Mouse (Mus musculus) MEL (cell line): Measurements from ENCODE around the gene Gcnt7. TPM values are rescaled to one million over a fixed set of nuclear protein-coding genes. Genes with fewer than 3 reads are reported as not detected.

Source experiments
- DNase-seq: peaks from one replicate; pipeline ENCODE4 v3.0.0; 2011; ENCODE audit warnings: low read depth, low spot score
- H3K27ac ChIP-seq: 2 replicates; pipeline ENCODE4 v1.5.1; 2012; ENCODE audit warnings: low read depth, mild to moderate bottlenecking, control low read depth, low read length, moderate library complexity; ENCODE audit not compliant: control insufficient read depth
- H3K27me3 ChIP-seq, 2 experiments: fragments of 150-350 bp in 1 of 2; sonication (generic) in 1 of 2; 2 replicates each; pipeline ENCODE4 v1.6.1; 2012; ENCODE audit warnings: low read length in 2 of 2, mild to moderate bottlenecking in 2 of 2, improper control_type of control experiment in 1 of 2, moderate library complexity in 1 of 2; ENCODE audit not compliant: insufficient read depth in 2 of 2, control insufficient read depth in 1 of 2
- H3K36me3 ChIP-seq, 2 experiments: 2 replicates each; pipeline ENCODE4 v1.6.1; 2012 to 2014; ENCODE audit warnings: low read length in 2 of 2, improper control_type of control experiment in 1 of 2, inconsistent platforms in 1 of 2, mild to moderate bottlenecking in 1 of 2; ENCODE audit not compliant: insufficient read depth in 2 of 2, control insufficient read depth in 1 of 2
- H3K4me1 ChIP-seq, 2 experiments: fragments of 150-350 bp in 1 of 2; sonication (generic) in 1 of 2; 2 replicates each; pipeline ENCODE4 v1.6.1; 2012; ENCODE audit warnings: low read length in 2 of 2, improper control_type of control experiment in 1 of 2, mild to moderate bottlenecking in 1 of 2; ENCODE audit not compliant: insufficient read depth in 2 of 2, control insufficient read depth in 1 of 2
- H3K4me3 ChIP-seq, 2 experiments: fragments of 150-350 bp in 1 of 2; sonication (generic) in 1 of 2; 2 replicates each; pipeline ENCODE4 v1.5.1; 2012; ENCODE audit warnings: low read depth in 2 of 2, low read length in 2 of 2, mild to moderate bottlenecking in 2 of 2, moderate library complexity in 2 of 2, control low read depth in 1 of 2, improper control_type of control experiment in 1 of 2; ENCODE audit not compliant: control insufficient read depth in 1 of 2, insufficient read depth in 1 of 2
- H3K79me2 ChIP-seq: 2 replicates; pipeline ENCODE4 v1.6.1; 2012; ENCODE audit warnings: mild to moderate bottlenecking, low read length, moderate library complexity; ENCODE audit not compliant: control insufficient read depth, poor library complexity, insufficient read depth
- H3K9ac ChIP-seq: 2 replicates; pipeline ENCODE4 v1.6.1; 2012; ENCODE audit warnings: low read depth, mild to moderate bottlenecking, control low read depth, low read length, moderate library complexity; ENCODE audit not compliant: control insufficient read depth, poor library complexity, severe bottlenecking
- H3K9me3 ChIP-seq: fragments of 150-350 bp; sonication (generic); replicated peaks from 2 replicates; pipeline ENCODE4 v1.6.1; 2012; ENCODE audit warnings: mild to moderate bottlenecking, low read length, improper control_type of control experiment, moderate library complexity; ENCODE audit not compliant: insufficient read depth
- CHD1 ChIP-seq: IDR thresholded peaks from 2 replicates; pipeline ENCODE4 v1.6.1; 2012; ENCODE audit warnings: low read depth, mild to moderate bottlenecking, inconsistent platforms, low read length, improper control_type of control experiment
- CTCF ChIP-seq, 3 experiments: IDR thresholded peaks in 2 of 3; conservative IDR thresholded peaks in 1 of 3; 2 replicates each; pipeline ENCODE4 v1.5.1; 2011 to 2012; ENCODE audit warnings: low read length in 3 of 3, low read depth in 2 of 3, mild to moderate bottlenecking in 2 of 3, improper control_type of control experiment in 1 of 3, inconsistent platforms in 1 of 3, mixed read lengths in 1 of 3, moderate library complexity in 1 of 3; ENCODE audit not compliant: control insufficient read depth in 1 of 3, insufficient read depth in 1 of 3, poor library complexity in 1 of 3, severe bottlenecking in 1 of 3
- E2F4 ChIP-seq: IDR thresholded peaks from 2 replicates; pipeline ENCODE4 v1.6.1; 2011; ENCODE audit warnings: low read depth, low read length, improper control_type of control experiment, borderline replicate concordance
- EP300 ChIP-seq, 2 experiments: IDR thresholded peaks; 2 replicates each; pipeline ENCODE4 v1.6.1; 2011; ENCODE audit warnings: improper control_type of control experiment in 2 of 2, low read length in 2 of 2, low read depth in 1 of 2, mild to moderate bottlenecking in 1 of 2
- ETS1 ChIP-seq: IDR thresholded peaks from 2 replicates; pipeline ENCODE4 v1.6.1; 2012; ENCODE audit warnings: low read depth, mild to moderate bottlenecking, inconsistent platforms, low read length, improper control_type of control experiment, moderate library complexity
- JUND ChIP-seq: IDR thresholded peaks from 2 replicates; pipeline ENCODE4 v1.6.1; 2011; ENCODE audit warnings: low read depth, mild to moderate bottlenecking, improper control_type of control experiment, low read length
- KAT2A ChIP-seq: conservative IDR thresholded peaks from 2 replicates; pipeline ENCODE4 v1.6.1; 2012; ENCODE audit warnings: low read depth, low read length, improper control_type of control experiment, inconsistent platforms
- MAFK ChIP-seq: IDR thresholded peaks from 2 replicates; pipeline ENCODE4 v1.6.1; 2011; ENCODE audit warnings: low read depth, mild to moderate bottlenecking, low read length, improper control_type of control experiment, borderline replicate concordance
- MEF2A ChIP-seq: IDR thresholded peaks from 2 replicates; pipeline ENCODE4 v1.6.1; 2014; ENCODE audit warnings: low read depth, mild to moderate bottlenecking, inconsistent platforms, low read length, improper control_type of control experiment; ENCODE audit not compliant: poor library complexity, insufficient replicate concordance, severe bottlenecking; ENCODE audit errors: extremely low read depth
- MYB ChIP-seq: IDR thresholded peaks from 2 replicates; pipeline ENCODE4 v1.6.1; 2011; ENCODE audit warnings: mild to moderate bottlenecking, low read depth, low read length, improper control_type of control experiment
- MYC ChIP-seq: IDR thresholded peaks from 2 replicates; pipeline ENCODE4 v1.6.1; 2011; ENCODE audit warnings: low read depth, mild to moderate bottlenecking, low read length, improper control_type of control experiment, moderate library complexity
- NRF1 ChIP-seq: IDR thresholded peaks from 2 replicates; pipeline ENCODE4 v1.6.1; 2014; ENCODE audit warnings: low read depth, mild to moderate bottlenecking, inconsistent platforms, low read length, improper control_type of control experiment, moderate library complexity; ENCODE audit not compliant: poor library complexity, insufficient read depth, severe bottlenecking
- POLR2A ChIP-seq, 2 experiments: IDR thresholded peaks; 2 replicates each; pipeline ENCODE4 v1.6.1; 2011 to 2012; ENCODE audit warnings: low read length in 2 of 2, mild to moderate bottlenecking in 2 of 2, control low read depth in 1 of 2, improper control_type of control experiment in 1 of 2, low read depth in 1 of 2, moderate library complexity in 1 of 2; ENCODE audit not compliant: control insufficient read depth in 1 of 2, insufficient read depth in 1 of 2, poor library complexity in 1 of 2
- POLR2AphosphoS2 ChIP-seq: IDR thresholded peaks from 2 replicates; pipeline ENCODE4 v1.6.1; 2011; ENCODE audit warnings: low read length, improper control_type of control experiment
- POLR2AphosphoS5 ChIP-seq: IDR thresholded peaks from 2 replicates; pipeline ENCODE4 v1.6.1; 2012; ENCODE audit warnings: low read depth, borderline replicate concordance, mild to moderate bottlenecking, inconsistent platforms, low read length, moderate library complexity, mixed read lengths
- RAD21 ChIP-seq: IDR thresholded peaks from 2 replicates; pipeline ENCODE4 v1.6.1; 2011; ENCODE audit warnings: mild to moderate bottlenecking, low read depth, low read length, improper control_type of control experiment
- SIN3A ChIP-seq: IDR thresholded peaks from 2 replicates; pipeline ENCODE4 v1.6.1; 2012; ENCODE audit warnings: low read length, improper control_type of control experiment, inconsistent platforms
- SMC3 ChIP-seq: IDR thresholded peaks from 2 replicates; pipeline ENCODE4 v1.6.1; 2011; ENCODE audit warnings: low read depth, low read length, improper control_type of control experiment
- TAL1 ChIP-seq: IDR thresholded peaks from 2 replicates; pipeline ENCODE4 v1.6.1; 2012; ENCODE audit warnings: mild to moderate bottlenecking, inconsistent platforms, low read length, moderate library complexity, mixed read lengths
- TCF12 ChIP-seq: IDR thresholded peaks from 2 replicates; pipeline ENCODE4 v1.6.1; 2014; ENCODE audit warnings: low read depth, mild to moderate bottlenecking, inconsistent platforms, low read length, improper control_type of control experiment, moderate library complexity
- UBTF ChIP-seq: IDR thresholded peaks from 2 replicates; pipeline ENCODE4 v1.6.1; 2012; ENCODE audit warnings: low read depth, mild to moderate bottlenecking, inconsistent platforms, low read length, improper control_type of control experiment, moderate library complexity, borderline replicate concordance; ENCODE audit not compliant: insufficient read depth
- USF1 ChIP-seq: IDR thresholded peaks from 2 replicates; pipeline ENCODE4 v1.6.1; 2014; ENCODE audit warnings: low read depth, mild to moderate bottlenecking, inconsistent platforms, low read length, improper control_type of control experiment, moderate library complexity
- USF2 ChIP-seq, 2 experiments: IDR thresholded peaks; 2 replicates each; pipeline ENCODE4 v1.6.1; 2011 to 2012; ENCODE audit warnings: improper control_type of control experiment in 2 of 2, low read length in 2 of 2, borderline replicate concordance in 1 of 2, inconsistent platforms in 1 of 2, low read depth in 1 of 2, mild to moderate bottlenecking in 1 of 2; ENCODE audit not compliant: insufficient read depth in 1 of 2
- ZC3H11A ChIP-seq: IDR thresholded peaks from 2 replicates; pipeline ENCODE4 v1.6.1; 2012; ENCODE audit warnings: low read depth, mild to moderate bottlenecking, inconsistent platforms, low read length, improper control_type of control experiment
- polyA plus RNA-seq, 2 experiments: library from polyadenylated mRNA; stranded (reverse) in 1 of 2; unstranded in 1 of 2; fragments of >175 nt in 1 of 2; fragments of >200 nt in 1 of 2; gene quantifications; 2 replicates each; pipeline versions ENCODE4 v1.2.1 to v1.2.4; 2012; ENCODE audit warnings: low replicate concordance in 2 of 2, low read depth in 1 of 2; ENCODE audit not compliant: insufficient read length in 2 of 2, insufficient read depth in 1 of 2, missing spikeins in 1 of 2
- total RNA-seq: library from RNA; depleted of rRNA; stranded (reverse); fragments of 300-350 nt; gene quantifications from 2 replicates; pipeline ENCODE4 v1.2.3, GENCODE M21; 2012

Gene Gcnt7
- total and polyA plus RNA-seq, 3 experiments = 0.15 to 0.22 TPM; not detected in 1

- Histone ChIP-seq H3K79me2 (no peaks in the 10 kb centered on the region), H3K4me1 (no peaks in the 10 kb centered on the region), H3K36me3 (no peaks in the 10 kb centered on the region; a peak in 1 of 4 replicates)
- no peak for DNase-seq
- TF ChIP-seq TAL1 (no peak), SIN3A (no peak), ZC3H11A (no peak), MEF2A (no peak), POLR2A (IDR thresholded peaks at IDR 0.05; ENCODE audit: control insufficient read depth in 1 of 2, insufficient read depth in 1 of 2, low read depth in 1 of 2, low read length in 2 of 2, poor library complexity in 1 of 2) (no peak), KAT2A (no peak), EP300 (IDR thresholded peaks at IDR 0.05; ENCODE audit: low read depth in 1 of 2, low read length in 2 of 2) (no peak), SMC3 (no peak), MYB (no peak), MAFK (no peak), POLR2AphosphoS2 (no peak), E2F4 (no peak), POLR2AphosphoS5 (no peak), RAD21 (no peak)
- TF ChIP-seq, all 39 proteins: peak for 0
- no peak overlapping the region for H3K27ac ChIP-seq
- no peak overlapping the region for H3K4me3 ChIP-seq
- no peak overlapping the region for H3K9ac ChIP-seq
- H3K27me3 ChIP-seq = no peaks in the 10 kb centered on the region
- H3K9me3 ChIP-seq = no peaks in the 10 kb centered on the region
Observed at GRCm38 (mm10) chr2:172452458-172452857, 5.9 kb downstream of the Gcnt7 start.

DNA sequence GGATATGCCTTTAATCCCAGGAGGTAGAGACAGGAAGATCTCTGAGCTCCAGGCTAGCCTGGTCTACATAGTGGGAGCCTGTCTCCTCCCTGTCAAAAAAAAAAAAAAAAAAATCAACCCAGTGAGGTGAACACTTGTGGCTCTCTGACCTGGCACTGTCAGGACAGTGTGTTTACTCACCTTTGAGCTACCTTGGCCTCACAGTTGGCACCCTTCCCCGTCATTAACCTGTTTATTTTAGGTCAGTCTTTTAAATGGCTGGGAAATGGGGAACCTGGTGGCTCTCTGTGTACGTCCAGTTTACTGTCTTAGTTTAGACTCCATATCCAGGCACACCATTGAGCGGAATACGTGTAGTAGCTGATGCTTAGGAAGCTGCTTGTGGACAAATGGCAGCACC, 6.4 kb downstream of the Gcnt7 start:
- Histone ChIP-seq H3K27me3 (no peaks in the 10 kb centered on the region), H3K27ac (no peak overlapping the region), H3K9ac (no peak overlapping the region), H3K4me1 (no peaks in the 10 kb centered on the region), H3K9me3 (no peaks in the 10 kb centered on the region), H3K36me3 (no peaks in the 10 kb centered on the region; a peak in 1 of 4 replicates), H3K4me3 (no peak overlapping the region), H3K79me2 (no peaks in the 10 kb centered on the region)
- no peak for TF ChIP-seq CHD1
- no peak for TF ChIP-seq KAT2A
- TF ChIP-seq POLR2A (IDR thresholded peaks at IDR 0.05; ENCODE audit: control insufficient read depth in 1 of 2, insufficient read depth in 1 of 2, low read depth in 1 of 2, low read length in 2 of 2, poor library complexity in 1 of 2) = no peak
- TF ChIP-seq E2F4 = no peak
- no peak for DNase-seq

- Histone ChIP-seq H3K27ac (no peak overlapping the region), H3K27me3 (no peaks in the 10 kb centered on the region), H3K79me2 (no peaks in the 10 kb centered on the region), H3K4me3 (no peak overlapping the region), H3K36me3 (no peaks in the 10 kb centered on the region; a peak in 1 of 4 replicates), H3K9ac (no peak overlapping the region), H3K9me3 (no peaks in the 10 kb centered on the region), H3K4me1 (no peaks in the 10 kb centered on the region)
- DNase-seq = no peak
- TF ChIP-seq SIN3A (no peak), UBTF (no peak), EP300 (IDR thresholded peaks at IDR 0.05; ENCODE audit: low read depth in 1 of 2, low read length in 2 of 2) (no peak), MAFK (no peak), MYC (no peak), ETS1 (no peak), NRF1 (no peak), TCF12 (no peak), MYB (no peak), USF1 (no peak), POLR2AphosphoS2 (no peak), USF2 (IDR thresholded peaks at IDR 0.05; ENCODE audit: borderline replicate concordance in 1 of 2, insufficient read depth in 1 of 2, low read depth in 1 of 2, low read length in 2 of 2) (no peak), JUND (no peak), CTCF (IDR thresholded peaks at IDR 0.05 in 2 of 3, conservative IDR thresholded peaks at IDR 0.05 in 1 of 3; ENCODE audit: control insufficient read depth in 1 of 3, insufficient read depth in 1 of 3, low read depth in 2 of 3, low read length in 3 of 3, poor library complexity in 1 of 3, severe bottlenecking in 1 of 3) (no peak), MEF2A (no peak), POLR2A (IDR thresholded peaks at IDR 0.05; ENCODE audit: control insufficient read depth in 1 of 2, insufficient read depth in 1 of 2, low read depth in 1 of 2, low read length in 2 of 2, poor library complexity in 1 of 2) (no peak)
Observed at GRCm38 (mm10) chr2:172450640-172451039, 7.8 kb downstream of the Gcnt7 start.
